Mouse (Mus musculus): Measurements from ENCODE around the gene Tubb2b. TPM values are rescaled to one million over a fixed set of nuclear protein-coding genes. Genes with fewer than 3 reads are reported as not detected.

Tubb2b gene
- total RNA-seq (2021) = 10 to 100 TPM; 17.1 to 20.5 TPM
- long read RNA-seq, experiment 1, partial matches to known transcripts = 0 of 4 reads
- long read RNA-seq, experiment 1, other reads (novel, unspliced or antisense) = 0 of 4 reads
- long read RNA-seq, experiment 2, transcript Tubb2b-201 (4 exons, 2,182 nt) = major isoform, 6 of 9 reads
- long read RNA-seq, experiment 2, partial matches to known transcripts = 1 of 9 reads
- long read RNA-seq, experiment 2, other reads (novel, unspliced or antisense) = 2 of 9 reads

GRCm38 (mm10) chr13:34130226-34130731 is at the start of gene Tubb2b:
TSS of gene Tubb2b (minus strand) at chr13:34130466.
- peak; percentile 71 for DNase-seq

- DNase-seq = no peak
Observed at GRCm38 (mm10) chr13:34174025-34174424, 43.8 kb upstream of the Tubb2b start.

DNA sequence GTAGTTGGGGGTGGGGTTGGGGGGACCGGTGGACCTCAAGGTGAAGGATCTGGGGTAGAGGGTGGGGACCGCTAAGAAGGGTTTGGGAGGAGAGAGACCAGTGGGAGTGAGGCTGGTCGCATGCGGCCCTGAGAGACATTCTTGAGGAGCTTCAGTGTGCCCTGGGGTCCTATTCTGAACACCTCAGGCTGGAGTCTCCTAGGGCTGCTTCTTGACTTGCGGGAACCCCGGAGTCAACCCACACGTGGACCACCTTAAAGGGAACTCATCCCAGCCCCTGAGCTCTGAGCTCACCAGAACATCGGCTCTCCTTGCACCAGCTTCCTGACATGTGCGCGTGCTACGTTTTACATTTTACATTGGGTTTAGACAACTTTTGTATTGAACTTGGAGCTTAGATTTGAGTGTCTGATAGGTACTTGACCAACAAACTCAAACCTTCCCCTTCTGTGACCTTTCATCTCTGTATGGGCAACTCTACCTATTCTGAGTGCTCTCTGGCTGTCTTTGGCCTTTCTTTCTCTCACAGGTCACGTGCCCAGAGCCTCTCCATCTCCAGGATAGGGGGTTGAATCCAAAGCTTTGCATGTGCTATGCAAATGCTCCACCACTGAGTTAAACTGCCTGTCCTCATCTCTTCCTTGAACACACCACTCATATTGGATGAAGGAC is 33.2 kb upstream of the Tubb2b start:
- DNase-seq = no peak

- peak; percentile 95 for DNase-seq
Observed at GRCm38 (mm10) chr13:34162491-34163303, 32.4 kb upstream of the Tubb2b start, which contains the start of gene Psmg4. TSS of gene Psmg4 (plus strand) at chr13:34162964.

- no peak for DNase-seq
Observed at GRCm38 (mm10) chr13:34159926-34160325, 29.7 kb upstream of the Tubb2b start.

DNA sequence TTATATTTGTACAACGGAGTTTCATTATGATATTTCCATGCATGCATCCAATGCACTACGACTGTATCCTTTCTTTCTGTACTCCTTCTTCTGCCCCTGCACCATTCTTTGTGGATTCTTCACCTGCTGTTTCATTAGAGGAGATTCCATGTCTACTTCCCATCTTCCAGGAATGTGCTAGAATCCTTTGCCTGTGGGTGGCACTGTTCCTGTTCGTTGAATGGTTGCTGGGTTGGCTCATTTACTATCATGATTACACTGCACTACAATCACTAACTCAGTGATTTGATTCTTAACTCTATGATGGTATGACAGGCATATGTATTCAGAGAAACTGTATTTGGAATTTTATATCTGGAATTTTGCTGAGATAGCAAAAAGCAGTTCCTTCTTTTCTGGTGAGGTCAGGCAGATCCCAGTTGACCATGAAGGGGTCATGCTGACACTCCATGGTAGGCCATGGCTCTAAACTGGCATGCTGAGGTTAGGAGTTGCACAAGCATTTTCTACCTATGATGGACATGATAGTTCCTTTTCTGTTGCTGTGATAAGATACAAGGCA is 27.4 kb upstream of the Tubb2b start:
- DNase-seq = no peak

- DNase-seq = no peak
Observed at GRCm38 (mm10) chr13:34156840-34157185, 26.5 kb upstream of the Tubb2b start.

DNA sequence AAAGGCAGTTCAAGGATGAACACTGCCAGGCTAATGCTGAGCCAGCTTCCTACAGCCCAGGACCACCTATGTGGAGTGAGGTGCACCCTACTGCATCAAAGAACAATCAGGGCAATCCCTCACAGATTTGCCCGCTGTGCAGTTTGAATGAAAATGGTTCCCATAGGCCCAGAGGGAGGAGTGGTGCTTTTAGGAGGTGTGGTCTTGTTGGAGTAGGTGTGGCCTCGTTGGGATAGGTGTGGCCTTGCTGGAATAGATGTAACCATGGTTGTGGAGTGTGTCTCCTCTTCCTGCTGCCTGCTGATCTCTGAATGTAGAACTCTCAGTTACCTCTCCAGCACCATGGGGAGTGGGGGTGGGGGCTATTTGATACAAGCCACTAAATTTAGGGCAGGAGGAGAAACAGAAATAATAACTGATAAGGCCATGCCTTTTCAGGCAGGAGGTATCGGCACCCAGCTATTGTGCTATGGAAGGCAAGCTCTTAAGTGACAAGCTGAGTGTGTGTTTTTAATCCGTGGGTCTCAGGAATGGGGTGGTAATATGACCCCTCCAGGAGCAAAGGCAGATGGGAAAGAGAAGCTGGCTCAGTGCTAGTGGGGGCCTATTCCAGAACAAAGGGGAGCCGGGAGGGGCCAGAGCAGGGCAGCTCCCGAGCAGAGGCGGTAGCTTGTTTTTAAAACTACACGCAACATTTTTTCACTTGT is 26.0 kb upstream of the Tubb2b start:
- DNase-seq = no peak

GRCm38 (mm10) chr13:34154931-34155272 is 24.6 kb upstream of the Tubb2b start:
- peak; percentile 60 for DNase-seq

- DNase-seq = peak; percentile 67
Observed at GRCm38 (mm10) chr13:34154217-34154930, 24.1 kb upstream of the Tubb2b start.

- DNase-seq = no peak
Observed at GRCm38 (mm10) chr13:34153254-34154011, 23.2 kb upstream of the Tubb2b start.

GRCm38 (mm10) chr13:34152695-34153094 is 22.4 kb upstream of the Tubb2b start:
- no peak for DNase-seq

DNA sequence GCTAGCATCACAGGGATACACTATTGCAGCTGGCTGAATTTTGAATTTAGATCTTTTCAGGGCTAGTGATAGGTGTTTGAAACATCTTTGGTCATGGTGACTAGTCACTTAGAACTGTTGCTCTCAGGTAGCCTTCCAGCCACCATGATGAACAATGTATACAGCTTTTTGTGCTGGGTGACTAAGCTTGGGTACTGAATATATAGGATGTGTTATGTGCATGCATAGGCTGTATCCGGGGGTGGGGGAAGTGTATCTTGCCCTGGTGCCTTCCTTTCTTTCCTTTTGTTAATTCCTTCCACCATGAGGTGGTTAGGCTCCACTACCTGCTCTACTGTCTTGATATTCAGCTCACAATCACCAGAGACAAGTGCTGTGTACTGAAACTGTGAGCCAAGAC is 21.2 kb upstream of the Tubb2b start:
- no peak for DNase-seq

GRCm38 (mm10) chr13:34150271-34151027 is 20.2 kb upstream of the Tubb2b start:
- no peak for DNase-seq

DNA sequence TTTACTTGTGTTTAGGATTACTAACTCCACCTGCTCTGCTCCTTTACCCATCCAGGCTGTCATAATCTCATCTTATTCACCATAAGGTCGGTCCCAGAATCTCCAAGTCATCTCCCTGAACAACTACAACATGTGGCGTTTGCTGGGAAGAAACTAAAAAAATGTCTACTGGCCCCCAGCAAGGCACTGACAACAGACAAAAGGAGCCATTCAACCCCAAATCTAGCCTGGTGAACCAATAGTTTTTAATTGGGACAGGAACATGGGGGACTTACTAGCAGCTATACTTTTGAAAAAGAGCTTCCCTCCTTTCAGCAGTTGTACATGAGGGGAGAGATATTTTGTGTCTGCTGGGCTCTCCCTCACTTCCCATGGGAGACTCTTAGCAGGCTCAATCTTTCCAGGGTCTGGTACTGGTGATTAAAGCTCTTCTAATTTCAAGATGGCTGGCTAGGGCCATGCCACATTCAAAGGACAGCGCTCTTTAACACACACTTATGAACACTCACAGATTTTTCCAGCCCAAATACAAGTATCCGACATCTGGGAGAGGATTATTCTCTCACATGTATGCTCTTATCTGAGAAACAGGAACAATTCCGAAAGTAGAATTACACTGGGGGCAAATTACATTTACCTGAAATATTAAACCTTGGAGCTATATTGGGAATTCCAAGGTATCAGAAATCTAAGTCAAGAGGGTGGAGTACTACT is 19.4 kb upstream of the Tubb2b start:
- no peak for DNase-seq

- peak; percentile 51 for DNase-seq
Observed at GRCm38 (mm10) chr13:34148767-34149392, 18.6 kb upstream of the Tubb2b start.

DNA sequence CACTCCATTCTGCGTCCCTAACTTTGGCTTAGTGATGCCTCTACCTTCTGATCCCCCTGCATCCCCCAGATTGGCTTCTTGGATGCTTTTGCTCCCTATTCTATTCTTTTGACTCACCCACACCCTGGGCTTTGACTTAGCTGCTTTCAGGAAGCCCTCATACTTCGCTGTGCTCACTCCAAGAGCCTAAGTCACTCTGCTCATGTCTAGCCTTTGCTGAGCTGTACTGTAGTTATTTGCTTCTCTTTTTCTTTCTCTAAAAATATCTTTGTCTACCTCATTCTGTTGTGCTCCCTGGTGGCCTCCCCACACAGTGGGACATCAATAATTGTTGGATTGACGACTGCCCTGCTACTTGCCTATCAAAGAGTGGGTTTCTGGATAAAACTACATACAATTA is 17.9 kb upstream of the Tubb2b start:
- no peak for DNase-seq

- no peak for DNase-seq
Observed at GRCm38 (mm10) chr13:34146916-34147315, 16.6 kb upstream of the Tubb2b start.

DNA sequence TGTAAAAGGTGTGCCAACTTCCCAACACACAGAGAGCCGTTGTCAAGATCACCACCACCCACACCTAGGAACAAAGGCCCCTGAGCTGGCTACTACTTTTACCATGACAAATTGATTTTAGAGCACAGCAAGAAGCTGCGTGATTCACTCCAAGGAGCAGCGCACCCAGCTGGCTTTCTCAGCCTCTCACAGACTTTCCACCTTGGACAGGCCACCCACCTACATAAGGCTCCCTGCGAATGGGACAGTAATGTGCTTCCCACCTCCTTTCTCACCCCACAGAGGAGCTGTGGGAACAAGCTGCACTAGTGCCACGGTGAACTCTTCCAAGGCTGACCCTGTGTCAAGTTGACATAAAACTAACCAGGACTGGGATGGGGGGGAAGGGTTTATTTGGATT is 13.1 kb upstream of the Tubb2b start:
- DNase-seq = no peak

Data from gastrocnemius, postnatal 10 days (tissue).